Mouse (Mus musculus) urinary bladder, adult 2 months (tissue): Measurements from ENCODE around the gene Olfr549. TPM values are rescaled to one million over a fixed set of nuclear protein-coding genes. Genes with fewer than 3 reads are reported as not detected.

Experiments used
- DNase-seq: peaks from one replicate; pipeline ENCODE4 v3.0.0; 2022; ENCODE audit warnings: low spot score
- polyA plus RNA-seq: library from polyadenylated mRNA; depleted of rRNA; stranded (reverse); fragments of >200 nt; gene quantifications from 2 replicates; pipeline ENCODE4 v1.2.3, GENCODE M21; 2012; rRNA removed

The Olfr549 gene
- polyA plus RNA-seq, 1 experiment = not detected

- DNase-seq = no peak
These were observed 47.8 kb downstream of the Olfr549 start, which contains the start of gene Olfr552 for GRCm38 (mm10) chr7:102597378-102598031. TSS of gene Olfr552 (plus strand) at chr7:102597770.

Other genes with a start within 250 kb of the Olfr549 start
- 21.9 and 23.9 TPM in 2 replicates for gene Rrm1, start 108.2 kb upstream of the Olfr549 start, polyA plus RNA-seq
- not detected in 2 replicates for gene Olfr543, start 68.2 kb upstream of the Olfr549 start, polyA plus RNA-seq
- not detected in 2 replicates for gene Olfr544, start 61.6 kb upstream of the Olfr549 start, polyA plus RNA-seq
- not detected in 2 replicates for gene Olfr545, start 50.3 kb upstream of the Olfr549 start, polyA plus RNA-seq
- not detected in 2 replicates for gene Olfr547, start 15.1 kb upstream of the Olfr549 start, polyA plus RNA-seq
- gene Olfr548-ps1, start 9.0 kb upstream of the Olfr549 start, polyA plus RNA-seq = not detected in 2 replicates
- 12.9 and 14.2 TPM in 2 replicates for gene Trim21, start 15.6 kb downstream of the Olfr549 start, polyA plus RNA-seq
- gene Olfr550, start 21.6 kb downstream of the Olfr549 start, polyA plus RNA-seq = not detected in 2 replicates
- not detected in 2 replicates for gene Olfr551, start 42.0 kb downstream of the Olfr549 start, polyA plus RNA-seq
- gene Olfr552, start 47.9 kb downstream of the Olfr549 start, polyA plus RNA-seq = not detected in 2 replicates
- gene Olfr553, start 68.3 kb downstream of the Olfr549 start, polyA plus RNA-seq = not detected in 2 replicates
- not detected in 2 replicates for gene Olfr554, start 88.6 kb downstream of the Olfr549 start, polyA plus RNA-seq
- not detected in 2 replicates for gene Olfr555, start 109.0 kb downstream of the Olfr549 start, polyA plus RNA-seq
- gene Olfr556, start 115.0 kb downstream of the Olfr549 start, polyA plus RNA-seq = not detected in 2 replicates
- gene Trim68, start 137.5 kb downstream of the Olfr549 start, polyA plus RNA-seq = 75.3 and 99.1 TPM in 2 replicates
- not detected in 2 replicates for gene Olfr557, start 146.0 kb downstream of the Olfr549 start, polyA plus RNA-seq
- 1.3 and 1.4 TPM in 2 replicates for gene Olfr558, start 152.3 kb downstream of the Olfr549 start, polyA plus RNA-seq
- not detected in 2 replicates for gene Olfr33, start 169.2 kb downstream of the Olfr549 start, polyA plus RNA-seq
- gene Olfr559, start 177.6 kb downstream of the Olfr549 start, polyA plus RNA-seq = not detected in 2 replicates
- 0.03 TPM in 1 of 2 replicates, not detected in the other for gene Olfr560, start 209.5 kb downstream of the Olfr549 start, polyA plus RNA-seq
- gene Olfr78, start 209.6 kb downstream of the Olfr549 start, polyA plus RNA-seq = 1.0 and 1.4 TPM in 2 replicates
- gene Olfr561, start 221.4 kb downstream of the Olfr549 start, polyA plus RNA-seq = not detected in 2 replicates